Mouse (Mus musculus) E14TG2a.4 (cell line): ENCODE results near the gene Fam25c.

Source experiments
- CTCF ChIP-seq: conservative IDR thresholded peaks from 2 replicates; pipeline ENCODE4 v1.5.1; 2014; ENCODE audit warnings: low read length
- NANOG ChIP-seq: IDR thresholded peaks from 2 replicates; pipeline ENCODE4 v1.6.1; 2014; ENCODE audit warnings: borderline replicate concordance, low read length, mixed read lengths

DNA sequence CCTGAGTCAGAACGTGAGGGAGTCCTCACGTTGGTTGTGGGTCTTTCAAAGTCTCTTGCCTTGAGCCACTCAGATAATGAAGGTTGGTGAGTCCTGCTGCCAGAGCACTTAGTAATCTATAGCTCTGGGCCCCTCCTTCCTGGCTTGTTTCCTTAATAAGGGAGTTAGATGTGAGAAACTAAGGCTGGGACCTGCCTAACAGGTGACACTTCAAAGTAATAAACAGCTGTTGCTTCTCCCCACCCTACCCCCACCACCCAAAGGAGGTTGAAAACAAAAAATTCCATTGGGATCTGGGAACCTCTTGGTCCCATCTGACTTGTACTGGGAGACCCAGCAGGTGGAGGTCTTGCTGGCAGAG is 9.9 kb upstream of the Fam25c start:
- TF ChIP-seq CTCF (no peak), NANOG (no peak)
